Mouse (Mus musculus): ENCODE results near the gene Trim24. TPM values are rescaled to one million over a fixed set of nuclear protein-coding genes. Genes with fewer than 3 reads are reported as not detected.

Trim24 gene
- polyA plus RNA-seq (2015; fragmentation: Nextera tagmentation; extraction: Ambion mirVana) = 4.9 and 5.7 TPM in 2 replicates

DNA sequence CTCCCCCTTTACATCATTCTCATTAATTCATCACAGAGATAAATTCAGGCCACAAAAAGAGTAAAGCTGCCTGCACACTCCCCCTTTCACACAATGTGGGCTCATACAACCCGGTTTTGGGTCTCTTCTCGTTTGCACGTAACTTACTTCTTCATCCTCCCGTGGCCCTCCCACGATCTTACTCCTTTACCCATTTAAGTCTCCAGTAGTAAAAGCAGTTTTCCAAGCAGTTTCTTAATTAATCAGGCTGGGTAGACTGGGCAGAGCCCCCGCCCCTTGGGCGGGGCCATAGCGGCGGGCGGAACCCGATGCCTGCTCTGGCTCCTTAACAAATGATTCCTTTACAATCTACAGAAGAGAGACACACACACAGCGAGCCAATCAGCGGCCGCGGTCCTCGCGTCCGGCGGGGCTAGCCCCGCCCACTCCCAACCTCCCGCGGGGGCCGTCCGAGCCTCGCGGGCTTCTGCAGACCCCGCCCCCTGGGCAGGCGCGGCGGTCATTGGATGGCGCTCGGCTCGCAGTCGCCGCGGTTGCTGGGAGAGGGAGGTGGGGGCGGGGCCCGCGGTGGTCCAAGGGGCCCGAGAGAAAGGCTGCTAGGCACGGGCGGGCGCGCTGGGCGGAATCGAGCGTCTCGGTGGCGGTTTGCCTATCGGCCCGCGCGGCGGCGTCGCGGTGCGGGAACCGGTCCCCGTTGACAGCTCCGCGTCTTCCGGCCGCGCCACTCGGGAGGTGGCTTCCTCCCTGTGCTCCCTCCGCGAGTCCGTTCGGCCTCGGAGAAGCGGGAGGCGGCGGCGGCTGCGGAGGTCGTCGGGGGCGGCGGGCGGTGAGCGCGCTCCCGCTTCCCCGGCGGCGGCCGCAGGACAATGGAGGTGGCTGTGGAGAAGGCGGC is at the start of gene Trim24:
Trim24 (plus strand) TSS at position 567 of the 892 bp plus-strand sequence.

Other genes starting within 250 kb of the Trim24 start
- 3.4 and 4.5 TPM in 2 replicates for gene Svopl, start 176.2 kb downstream of the Trim24 start, polyA plus RNA-seq (2015; fragmentation: Nextera tagmentation; extraction: Ambion mirVana)
- gene Tmem213, start 238.4 kb downstream of the Trim24 start, polyA plus RNA-seq (2015; fragmentation: Nextera tagmentation; extraction: Ambion mirVana) = not detected in 2 replicates